Mouse (Mus musculus) hindbrain, postnatal 0 days (tissue): ENCODE results near the gene Fgfr2. TPM values are rescaled to one million over a fixed set of nuclear protein-coding genes. Genes with fewer than 3 reads are reported as not detected.

Source experiments
- ATAC-seq: fragments of 200-750 bp; cut with Nextera tagmentation; 2 replicates; pipeline ENCODE4 v1.8.0; 2017; ENCODE audit warnings: mild to moderate bottlenecking, moderate TSS enrichment, moderate library complexity
- DNase-seq: peaks from one replicate; pipeline ENCODE4 v3.0.0-alpha.2; 2015; ENCODE audit warnings: low spot score
- H3K27ac ChIP-seq: fragments of 300-500 bp; sonication (generic); 2 replicates; pipeline ENCODE4 v1.5.1; 2014; ENCODE audit warnings: mild to moderate bottlenecking
- H3K27me3 ChIP-seq: fragments of 300-500 bp; sonication (generic); 2 replicates; pipeline ENCODE4 v1.6.1; 2014; ENCODE audit warnings: low read length, mixed read lengths; ENCODE audit not compliant: insufficient read depth
- H3K36me3 ChIP-seq: fragments of 300-500 bp; sonication (generic); 2 replicates; pipeline ENCODE4 v1.6.1; 2014; ENCODE audit warnings: low read length, mixed read lengths; ENCODE audit not compliant: insufficient read depth
- H3K4me1 ChIP-seq: fragments of 300-500 bp; sonication (generic); 2 replicates; pipeline ENCODE4 v1.6.1; 2014; ENCODE audit warnings: antibody characterized with exemption, low read length, mixed read lengths; ENCODE audit not compliant: insufficient read depth
- H3K4me2 ChIP-seq: fragments of 300-500 bp; sonication (generic); 2 replicates; pipeline ENCODE4 v1.6.1; 2014; ENCODE audit warnings: low read depth, mild to moderate bottlenecking, low read length, moderate library complexity, mixed read lengths
- H3K4me3 ChIP-seq: fragments of 300-500 bp; sonication (generic); 2 replicates; pipeline ENCODE4 v1.5.1; 2014; ENCODE audit warnings: low read length
- H3K9ac ChIP-seq: fragments of 300-500 bp; sonication (generic); replicated peaks from 2 replicates; pipeline ENCODE4 v1.6.1; 2014; ENCODE audit warnings: mild to moderate bottlenecking, low read length, moderate library complexity, mixed read lengths
- H3K9me3 ChIP-seq: fragments of 300-500 bp; sonication (generic); 2 replicates; pipeline ENCODE4 v1.6.1; 2016; ENCODE audit warnings: low read length, mixed read lengths
- CTCF ChIP-seq: IDR thresholded peaks from 2 replicates; pipeline ENCODE4 v1.5.1; 2016; ENCODE audit warnings: antibody characterized with exemption, control low read depth, low read depth
- WGBS: fragments of 180-500 bp; shearing (Covaris S2); extraction: QIAGEN DNeasy Blood & Tissue Kit; methylation state at CpG from one replicate; pipeline ENCODE4 v1.1.7; 2014; 5-methylcytosine and 5-hydroxymethylcytosine counted together
- polyA plus RNA-seq: library from polyadenylated mRNA; unstranded; fragments of >200 nt; fragmentation: Nextera tagmentation; extraction: Ambion mirVana; gene quantifications from 2 replicates; pipeline ENCODE4 v1.2.1, GENCODE M21; 2015
- total RNA-seq: library from RNA; depleted of rRNA; stranded (reverse); fragments of >200 nt; gene quantifications from 2 replicates; pipeline ENCODE4 v1.2.3, GENCODE M21; 2014

Fgfr2 gene
- total and polyA plus RNA-seq, 2 experiments from 2014 or later = 17.3 to 49.0 TPM

DNA sequence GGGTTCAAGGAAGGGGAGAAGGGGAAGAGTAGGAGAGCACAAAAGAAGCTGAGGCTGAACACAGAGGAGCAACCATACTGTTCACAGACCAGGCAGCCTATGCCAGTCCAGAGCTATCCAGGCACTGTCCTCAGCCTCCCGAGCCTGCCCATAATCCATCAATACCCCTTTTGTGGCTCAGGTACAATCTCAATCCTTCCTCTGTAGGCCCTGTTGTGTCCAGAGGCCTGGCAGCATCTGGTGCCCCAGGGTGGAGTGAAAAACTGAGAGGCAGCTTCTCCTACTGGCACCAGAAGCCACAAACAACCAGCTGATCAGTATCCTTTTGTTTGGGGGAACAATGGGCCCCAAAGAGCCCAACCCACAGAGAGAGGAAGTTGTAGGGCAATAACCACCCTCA is 2818.5 kb downstream of the Fgfr2 start:
- no peaks in the 10 kb centered on the region for H3K9me3 ChIP-seq
- H3K27ac ChIP-seq = no peak overlapping the region
- H3K36me3 ChIP-seq = no peaks in the 10 kb centered on the region
- TF ChIP-seq CTCF = no peak
- H3K4me3 ChIP-seq = no peak overlapping the region
- H3K4me1 ChIP-seq = no peaks in the 10 kb centered on the region
- ATAC-seq (no peak), DNase-seq (no peak)
- H3K27me3 ChIP-seq = no peaks in the 10 kb centered on the region
- 83% methylated on average over 1 of the region's 1 CpGs for WGBS
- no peak overlapping the region for H3K4me2 ChIP-seq
- no peak overlapping the region for H3K9ac ChIP-seq

DNA sequence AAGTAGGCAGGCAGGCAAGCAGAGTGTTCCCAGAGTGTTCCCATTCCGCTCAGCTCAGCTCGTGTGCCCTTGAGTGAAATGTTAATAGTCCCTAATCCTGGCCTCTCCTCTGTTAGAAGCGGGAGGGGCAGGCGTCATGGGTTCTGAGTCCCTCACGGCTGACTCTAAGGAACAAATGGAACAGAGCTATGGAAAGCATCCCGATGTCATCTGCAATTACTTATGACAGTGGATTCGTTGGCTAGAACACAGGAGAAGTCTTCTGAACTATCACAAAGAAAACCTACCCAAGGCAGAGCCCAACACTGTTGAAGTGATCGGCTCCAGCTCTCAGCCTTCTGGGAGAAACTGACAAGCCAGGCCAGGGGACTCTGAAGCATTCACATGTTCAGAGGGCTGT is 2819.7 kb downstream of the Fgfr2 start:
- no peak overlapping the region for H3K4me3 ChIP-seq
- no peak overlapping the region for H3K4me2 ChIP-seq
- ATAC-seq = no peak
- no peak for DNase-seq
- H3K9me3 ChIP-seq = no peaks in the 10 kb centered on the region
- 64% methylated on average over 8 of the region's 8 CpGs for WGBS
- H3K27me3 ChIP-seq = no peaks in the 10 kb centered on the region
- TF ChIP-seq CTCF = no peak
- H3K4me1 ChIP-seq = no peaks in the 10 kb centered on the region
- no peak overlapping the region for H3K27ac ChIP-seq
- H3K36me3 ChIP-seq = no peaks in the 10 kb centered on the region
- H3K9ac ChIP-seq = no peak overlapping the region

GRCm38 (mm10) chr7:130300606-130301005 is 2822.5 kb downstream of the Fgfr2 start:
- TF ChIP-seq CTCF = no peak
- Histone ChIP-seq H3K4me2 (no peak overlapping the region), H3K4me1 (no peaks in the 10 kb centered on the region), H3K27me3 (no peaks in the 10 kb centered on the region), H3K9ac (no peak overlapping the region), H3K9me3 (no peaks in the 10 kb centered on the region), H3K4me3 (no peak overlapping the region), H3K27ac (no peak overlapping the region), H3K36me3 (no peaks in the 10 kb centered on the region)
- ATAC-seq (no peak), DNase-seq (no peak)
- WGBS = 84% methylated on average over 3 of the region's 3 CpGs

DNA sequence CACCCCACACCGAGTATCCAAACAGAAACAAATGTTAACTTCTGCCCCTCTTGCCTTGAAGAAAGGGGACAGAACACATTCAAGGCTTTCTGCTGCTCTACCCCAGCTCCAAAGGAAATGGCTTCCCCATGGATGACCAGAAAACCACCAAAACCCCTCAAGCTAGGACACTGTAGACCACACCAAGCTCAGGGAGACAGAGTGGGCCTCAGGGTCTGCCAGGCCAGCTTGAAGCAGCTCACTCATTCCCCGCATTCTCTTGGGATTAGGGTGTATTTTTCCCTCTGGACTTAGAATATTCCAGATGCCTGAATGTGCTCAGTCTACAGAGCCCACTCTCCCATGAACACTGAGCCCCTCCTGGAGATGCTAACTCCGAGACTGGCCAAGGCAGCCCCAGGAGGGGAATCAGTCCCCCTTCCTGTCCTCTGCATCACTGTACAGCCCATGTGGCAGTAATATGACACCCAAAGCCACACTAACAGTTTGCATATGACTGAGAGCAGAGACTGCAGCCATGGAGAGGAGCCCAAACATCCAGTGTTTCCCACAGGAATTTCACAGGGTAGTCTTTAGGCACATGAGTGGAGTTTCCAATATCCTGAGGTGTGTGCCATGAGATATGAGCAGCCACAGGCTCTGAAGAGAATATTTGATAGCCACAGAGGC is 2824.1 kb downstream of the Fgfr2 start:
- no peak for ATAC-seq
- Histone ChIP-seq H3K4me3 (no peak overlapping the region), H3K4me1 (no peaks in the 10 kb centered on the region), H3K9me3 (no peaks in the 10 kb centered on the region), H3K9ac (no peak overlapping the region), H3K27me3 (no peaks in the 10 kb centered on the region), H3K36me3 (no peaks in the 10 kb centered on the region), H3K4me2 (no peak overlapping the region), H3K27ac (no peak overlapping the region)
- WGBS = 63% methylated on average over 3 of the region's 3 CpGs
- DNase-seq = no peak
- no peak for TF ChIP-seq CTCF

DNA sequence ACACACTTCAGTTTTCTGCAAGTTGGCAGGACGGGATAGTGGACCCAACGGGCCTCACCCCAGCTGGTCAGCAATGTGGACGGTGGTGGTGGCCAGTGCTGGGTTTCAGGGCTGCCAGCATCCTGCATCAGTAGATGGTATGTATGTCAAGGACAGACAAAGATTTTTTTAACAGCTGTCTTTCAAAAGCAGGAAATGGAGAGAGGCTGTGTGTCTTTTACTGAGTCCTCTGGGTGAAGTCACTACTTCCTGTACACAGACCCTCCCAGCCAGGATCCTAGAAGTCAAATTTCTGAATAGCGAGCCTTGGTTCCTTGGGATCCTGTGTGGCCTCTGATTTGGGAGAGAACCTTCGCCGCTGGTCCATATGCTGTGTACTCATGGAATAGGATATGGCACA is 2832.0 kb downstream of the Fgfr2 start:
- WGBS = 71% methylated on average over 6 of the region's 6 CpGs
- peaks cover 11% of the 10 kb centered on the region for H3K4me1 ChIP-seq
- H3K9ac ChIP-seq = no peak overlapping the region
- TF ChIP-seq CTCF = no peak
- no peak overlapping the region for H3K4me3 ChIP-seq
- no peak overlapping the region for H3K4me2 ChIP-seq
- H3K27ac ChIP-seq = no peak overlapping the region
- no peaks in the 10 kb centered on the region for H3K9me3 ChIP-seq
- no peaks in the 10 kb centered on the region for H3K36me3 ChIP-seq
- no peaks in the 10 kb centered on the region for H3K27me3 ChIP-seq
- DNase-seq = no peak
- no peak for ATAC-seq

DNA sequence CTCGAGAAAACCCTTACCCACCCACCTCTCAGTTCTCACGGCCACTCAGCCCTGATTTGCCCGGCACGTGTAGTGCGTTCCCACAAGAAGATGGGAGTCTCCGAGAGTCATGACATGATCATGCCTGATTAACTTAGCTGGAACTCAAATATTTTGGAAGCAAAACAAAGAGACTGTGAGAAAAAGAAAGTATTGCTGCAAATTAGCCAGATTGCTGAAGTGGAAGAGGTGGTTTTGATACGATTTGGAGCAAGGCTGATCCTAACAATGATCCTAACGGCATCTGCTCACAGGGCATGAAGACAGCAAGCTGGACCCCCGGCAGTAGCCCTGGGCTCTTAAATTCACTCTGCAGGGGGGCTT is 2833.7 kb downstream of the Fgfr2 start:
- H3K36me3 ChIP-seq = no peaks in the 10 kb centered on the region
- H3K9me3 ChIP-seq = no peaks in the 10 kb centered on the region
- WGBS = 16% methylated on average over 9 of the region's 9 CpGs
- H3K4me2 ChIP-seq = peak overlapping the region; percentile 41
- DNase-seq = no peak
- TF ChIP-seq CTCF = no peak
- H3K4me1 ChIP-seq = peaks cover 11% of the 10 kb centered on the region
- ATAC-seq = no peak
- H3K9ac ChIP-seq = no peak overlapping the region
- no peaks in the 10 kb centered on the region for H3K27me3 ChIP-seq
- no peak overlapping the region for H3K27ac ChIP-seq
- H3K4me3 ChIP-seq = no peak overlapping the region

- no peak for DNase-seq
- Histone ChIP-seq H3K4me2 (peak overlapping the region; percentile 41), H3K9me3 (no peaks in the 10 kb centered on the region), H3K4me1 (peaks cover 11% of the 10 kb centered on the region), H3K27me3 (no peaks in the 10 kb centered on the region), H3K27ac (no peak overlapping the region), H3K9ac (no peak overlapping the region), H3K4me3 (no peak overlapping the region), H3K36me3 (no peaks in the 10 kb centered on the region)
- no peak for ATAC-seq
- no peak for TF ChIP-seq CTCF
- WGBS = 42% methylated on average over 11 of the region's 11 CpGs
These were observed 2834.3 kb downstream of the Fgfr2 start for GRCm38 (mm10) chr7:130288719-130289427.
